Mouse (Mus musculus) adrenal gland, adult 18-20 months (tissue): Measurements from ENCODE around the gene Scube1. TPM values are rescaled to one million over a fixed set of nuclear protein-coding genes. Genes with fewer than 3 reads are reported as not detected.

ENCODE experiments used
- DNase-seq, 2 experiments: peaks; one replicate each; pipeline ENCODE4 v3.0.0; 2021 to 2022; ENCODE audit warnings: low spot score in 2 of 2
- long read RNA-seq, 2 experiments: library from polyadenylated mRNA; stranded (forward); transcript quantifications; one replicate each; pipeline ENCODE4 v2.0.0; 2021
- total RNA-seq, 2 experiments: library from RNA; stranded (reverse); gene quantifications; 1 replicate in 1 of 2; 2 replicates in 1 of 2; pipeline ENCODE4 v1.2.3; 2021

Scube1 gene
- total RNA-seq, result 1 to 10 TPM; 2.9 to 5.6 TPM
- long read RNA-seq, experiment 1, partial matches to known transcripts, result 0 of 2 reads
- long read RNA-seq, experiment 1, other reads (novel, unspliced or antisense), result 0 of 2 reads
- long read RNA-seq, experiment 2, partial matches to known transcripts, result 1 of 2 reads
- long read RNA-seq, experiment 2, other reads (novel, unspliced or antisense), result 1 of 2 reads

DNA sequence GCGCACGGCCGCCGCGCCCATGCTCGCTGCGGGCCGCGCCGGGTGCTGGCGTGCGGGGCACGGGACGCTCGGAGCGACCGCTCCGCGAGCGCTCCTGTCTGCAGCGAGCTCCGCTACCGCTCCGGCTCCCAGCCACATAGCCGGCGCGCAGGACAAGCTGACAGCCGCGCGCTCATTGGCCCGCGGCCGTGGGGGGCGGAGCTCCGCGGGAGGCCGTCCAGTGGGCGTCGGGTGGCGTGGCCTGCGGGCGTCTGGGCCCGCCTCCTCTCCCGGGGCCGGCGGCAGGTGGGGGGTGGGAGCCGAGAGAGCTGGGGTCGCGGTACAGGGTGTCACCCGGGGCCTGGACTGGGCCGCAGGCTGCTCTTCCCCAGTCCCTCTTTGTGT lies at the start of gene Scube1:
TSS of gene Scube1 (minus strand) at position 136 of the 384 bp plus-strand sequence.
- peak; percentile 87 to 91 for DNase-seq

DNA sequence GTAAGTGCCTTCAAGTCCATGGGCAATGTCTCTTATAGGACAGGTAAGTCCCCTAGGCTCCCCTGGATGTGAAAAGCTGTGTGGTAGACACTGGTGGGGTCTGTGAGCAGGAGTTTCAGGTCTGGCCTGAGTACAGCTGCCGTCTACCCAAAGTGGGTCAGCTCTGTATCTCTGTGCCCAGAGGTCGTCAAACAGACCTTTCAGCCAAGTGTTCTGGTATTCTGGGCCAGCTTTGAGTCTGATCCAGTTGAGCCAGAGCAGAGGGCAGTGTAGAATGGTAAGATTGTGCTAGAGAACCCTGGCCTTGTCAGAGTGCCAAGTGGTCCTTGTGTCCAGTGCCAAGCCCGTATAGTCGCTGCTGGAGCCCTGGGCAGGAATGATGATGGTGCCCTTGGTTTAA lies 48.1 kb upstream of the Scube1 start:
- DNase-seq, result no peak

DNA sequence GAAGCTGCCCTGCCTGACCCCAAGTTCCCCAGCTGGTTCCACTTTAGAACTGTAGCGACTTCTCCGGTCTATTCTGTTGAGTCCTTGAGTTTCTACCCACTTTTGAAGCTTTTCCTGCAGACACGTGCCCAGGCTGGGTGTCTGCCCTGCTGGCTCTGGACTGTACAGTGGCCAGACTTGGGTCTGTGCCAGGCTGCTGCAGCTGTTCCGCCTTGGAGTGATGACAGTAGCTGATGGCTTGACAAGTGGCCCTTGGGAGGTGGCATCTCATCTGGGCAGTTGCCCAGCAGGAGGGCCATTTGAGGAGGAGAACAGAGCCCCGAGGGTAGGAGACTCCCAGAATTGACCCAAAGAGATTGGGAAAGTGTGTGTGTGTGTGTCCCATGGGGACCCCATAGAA lies 47.6 kb upstream of the Scube1 start:
- DNase-seq, result peak; percentile 5 to 30

DNA sequence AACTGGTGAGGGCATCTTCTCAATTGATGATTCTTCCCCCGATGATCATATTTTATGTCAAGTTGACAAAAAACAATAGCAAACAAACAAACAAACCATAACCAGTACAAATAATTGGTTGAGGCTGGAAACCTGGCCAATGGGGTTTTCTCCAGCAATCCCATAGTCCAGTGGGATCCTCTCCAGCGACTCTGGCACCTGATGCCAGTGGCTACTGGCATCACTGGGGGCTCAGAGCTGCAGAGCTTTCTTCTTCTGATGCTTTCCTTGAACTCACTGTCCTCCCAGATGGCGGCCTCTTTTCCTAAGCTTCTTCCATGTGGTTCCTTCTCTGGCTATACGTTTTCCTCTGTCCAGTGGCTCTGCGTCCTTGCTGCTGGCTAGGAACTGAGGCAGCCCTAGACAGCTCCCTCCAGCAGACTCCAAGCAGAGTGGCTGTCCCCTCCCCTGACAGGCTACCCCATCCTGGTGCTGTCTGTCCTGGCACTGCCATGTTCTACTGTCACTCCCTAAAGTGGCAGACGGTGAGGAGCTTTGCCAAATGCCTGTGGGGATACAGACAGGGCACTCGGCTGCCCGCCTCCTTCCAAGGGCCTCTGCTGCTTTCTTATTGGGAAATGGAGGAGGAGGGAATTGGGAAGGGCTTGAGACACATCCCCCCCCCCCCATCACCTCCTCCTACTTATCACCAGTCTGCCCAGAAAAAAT lies 46.7 kb upstream of the Scube1 start:
- no peak for DNase-seq

DNA sequence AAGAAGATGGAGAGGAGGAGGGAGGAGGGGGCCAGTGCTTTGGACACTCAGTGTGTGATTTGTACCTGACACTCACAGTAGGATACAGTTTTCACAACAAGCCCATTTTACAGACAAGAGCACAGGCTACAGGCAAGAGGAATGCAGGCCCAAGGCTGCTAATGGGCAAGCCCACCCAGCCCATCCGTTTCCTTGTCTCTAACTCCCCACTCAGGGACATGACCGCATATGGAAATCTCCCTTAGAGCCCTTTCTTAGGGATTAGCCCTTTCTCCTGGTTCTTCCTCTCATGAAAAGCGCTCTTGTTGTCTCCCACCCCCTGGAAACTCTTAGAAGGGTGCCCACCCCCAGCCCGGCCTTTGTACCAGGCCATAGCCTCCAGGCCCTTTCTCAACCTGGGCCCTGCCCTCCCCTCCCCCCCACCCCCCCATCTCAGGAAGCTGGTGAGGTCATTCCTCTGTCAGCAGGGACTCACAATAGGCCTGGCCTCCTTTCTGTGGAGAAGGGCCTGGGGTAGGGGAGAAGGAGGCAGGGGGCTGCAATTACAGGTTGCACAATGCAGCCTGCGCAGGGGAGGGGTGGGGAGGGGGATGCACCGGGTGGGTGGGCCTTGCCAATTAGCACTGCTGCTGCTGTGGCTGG lies 40.7 kb upstream of the Scube1 start:
- DNase-seq, result no peak

DNA sequence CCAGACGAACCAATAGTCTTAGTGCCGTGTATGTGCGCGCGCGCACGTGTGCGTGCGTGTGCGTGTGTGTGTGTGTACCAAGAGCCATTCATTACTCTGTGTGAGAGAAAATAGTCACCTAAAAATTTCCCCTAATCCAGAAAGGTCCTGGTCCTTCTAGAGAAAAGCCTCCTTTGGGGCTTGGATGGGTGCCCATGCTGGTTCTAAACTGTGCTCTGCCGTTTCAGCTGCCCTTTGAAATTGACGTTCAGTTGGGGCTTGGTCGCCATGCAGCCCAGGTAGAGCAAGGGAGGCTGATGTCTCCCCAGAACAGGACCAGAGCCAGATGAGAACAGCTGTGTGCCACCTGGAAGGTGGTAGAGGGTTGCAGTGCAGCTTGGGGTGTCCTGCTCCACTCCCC lies 36.7 kb upstream of the Scube1 start:
- DNase-seq, result no peak

DNA sequence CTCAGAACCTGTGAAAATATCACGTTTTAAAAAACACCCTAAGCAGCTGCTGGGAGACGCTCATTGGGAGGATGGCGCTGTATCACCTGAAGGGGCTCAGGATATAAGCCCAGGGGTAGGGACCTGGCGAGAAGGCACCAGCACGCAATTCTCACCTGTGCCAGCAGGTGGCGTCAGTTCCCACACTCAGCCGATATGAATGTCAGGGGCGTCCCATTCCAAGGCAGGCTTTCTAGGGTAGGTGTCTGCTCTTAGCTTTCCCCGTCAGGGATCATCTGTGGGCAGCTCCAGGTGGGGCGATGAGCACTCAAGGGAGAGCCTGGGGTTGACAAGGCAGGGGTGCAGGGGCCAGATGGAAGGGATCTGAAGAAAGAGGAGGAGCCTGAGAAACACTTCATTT lies 35.9 kb upstream of the Scube1 start:
- DNase-seq, result peak; percentile 34 to 40

DNA sequence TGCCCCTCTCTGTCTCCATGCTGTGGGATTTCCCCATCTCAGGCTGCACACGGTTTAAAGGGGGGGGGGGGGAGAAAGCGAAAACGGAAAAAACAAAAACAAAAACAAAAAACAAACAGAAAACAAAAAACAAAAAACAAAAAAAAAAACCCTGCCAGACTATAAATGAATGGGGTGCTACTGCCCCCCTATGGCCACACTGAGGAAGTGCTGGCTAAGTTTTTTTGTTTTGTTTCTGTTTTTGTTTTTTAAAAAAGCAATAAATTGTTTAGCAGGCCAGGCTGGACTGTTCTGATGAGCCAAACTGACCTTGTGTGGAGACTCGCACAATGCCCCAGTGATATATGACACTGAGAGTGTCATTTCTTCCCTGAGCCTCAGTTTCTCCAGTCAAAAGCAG lies 34.1 kb upstream of the Scube1 start:
- no peak for DNase-seq

DNA sequence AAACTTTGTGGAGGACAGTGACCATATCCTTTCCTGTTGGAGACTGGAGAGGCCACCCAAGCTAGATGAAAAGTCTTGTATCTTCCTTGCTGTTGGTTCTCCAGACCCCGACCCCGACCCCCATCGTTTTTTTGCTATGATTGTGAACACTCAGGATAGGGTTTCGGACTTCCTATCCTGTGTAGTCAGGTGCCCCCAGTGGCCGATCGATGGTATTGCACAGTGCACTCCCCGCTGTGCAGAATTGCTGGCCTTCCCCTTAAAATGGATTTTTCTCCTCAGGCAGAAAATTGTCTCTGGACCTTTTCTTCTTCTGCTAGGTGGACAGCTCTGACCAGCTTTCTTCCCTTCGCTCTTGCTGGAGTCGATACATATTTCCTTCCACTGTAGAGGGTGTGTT lies 31.9 kb upstream of the Scube1 start:
- no peak for DNase-seq

DNA sequence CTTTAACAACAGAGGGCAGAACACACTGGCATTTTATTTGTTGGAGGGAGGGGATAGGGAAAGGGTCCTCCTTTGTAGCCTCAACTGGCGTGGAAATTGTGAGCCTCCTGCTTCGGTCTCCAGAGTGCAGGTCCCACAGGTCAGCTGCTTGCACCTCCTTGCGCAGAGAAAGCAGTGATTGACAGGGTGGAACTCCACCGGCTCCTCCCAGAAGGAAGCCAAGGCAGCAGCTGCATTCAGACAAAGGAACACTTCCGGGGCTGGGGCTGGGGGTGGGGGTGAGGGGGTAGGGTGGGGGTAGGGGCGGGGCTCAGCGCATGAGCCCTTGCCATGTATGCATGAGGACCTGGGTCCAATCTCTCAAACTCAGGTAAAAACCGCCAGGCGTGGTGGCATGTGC lies 24.6 kb upstream of the Scube1 start:
- DNase-seq, result no peak

DNA sequence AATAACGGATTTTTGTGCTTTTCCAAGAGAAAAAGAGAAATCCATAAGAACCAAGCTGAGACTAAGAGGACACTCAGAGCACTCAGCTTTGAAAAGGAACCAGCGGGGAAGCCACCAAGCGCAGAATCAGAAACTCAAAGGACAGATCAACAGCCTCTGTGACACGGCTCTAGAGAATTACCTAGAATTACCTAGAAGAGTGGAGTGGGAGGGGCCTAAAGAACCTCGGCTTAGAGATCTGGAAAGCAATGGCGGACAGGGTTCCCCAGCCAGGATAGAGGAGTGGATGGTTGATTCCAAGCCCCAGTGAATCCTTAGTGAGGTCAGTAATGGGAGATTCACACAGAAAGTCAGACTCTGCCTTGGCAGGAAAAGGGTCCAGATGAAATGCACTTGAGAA lies 24.2 kb upstream of the Scube1 start:
- no peak for DNase-seq

DNA sequence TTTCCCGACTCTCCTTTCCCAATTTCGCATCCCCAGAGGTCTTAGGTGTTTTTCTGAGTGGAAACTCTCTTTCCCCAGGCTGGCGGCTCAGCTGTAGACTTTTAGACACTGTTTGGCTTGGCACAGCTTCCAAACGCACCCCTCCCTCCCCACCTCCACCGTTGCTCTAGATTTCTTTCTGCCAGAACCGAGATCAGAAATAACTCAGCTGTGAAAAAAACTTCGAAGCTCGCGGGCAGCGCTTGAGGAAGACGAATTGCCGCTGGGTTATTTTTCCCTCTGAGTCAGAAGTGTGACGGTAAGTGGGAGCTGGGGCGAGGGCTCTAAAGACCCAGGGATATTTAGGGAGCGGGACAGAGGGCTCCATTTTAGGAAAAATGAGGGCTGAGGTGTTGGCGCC lies 21.5 kb upstream of the Scube1 start:
- DNase-seq, result no peak

DNA sequence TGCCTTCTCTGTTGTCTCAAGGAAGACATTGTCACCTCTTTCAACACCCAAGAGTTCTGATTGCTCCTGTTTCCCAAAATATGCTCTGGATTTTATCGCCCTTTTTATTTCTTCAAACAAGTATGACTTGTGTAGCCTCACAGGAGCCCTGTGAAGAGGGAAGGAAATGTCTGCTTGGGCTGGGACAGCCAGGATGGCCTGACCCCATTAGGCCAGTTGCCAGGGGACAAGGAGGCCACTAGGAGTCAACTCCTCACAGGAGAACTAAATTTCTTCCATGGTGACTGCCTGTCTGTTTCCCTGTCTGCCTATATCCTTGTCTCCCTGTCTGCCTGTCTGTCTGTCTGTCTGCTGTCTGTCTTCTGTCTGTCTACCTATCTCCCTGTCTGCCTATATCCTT lies 17.2 kb upstream of the Scube1 start:
- no peak for DNase-seq

DNA sequence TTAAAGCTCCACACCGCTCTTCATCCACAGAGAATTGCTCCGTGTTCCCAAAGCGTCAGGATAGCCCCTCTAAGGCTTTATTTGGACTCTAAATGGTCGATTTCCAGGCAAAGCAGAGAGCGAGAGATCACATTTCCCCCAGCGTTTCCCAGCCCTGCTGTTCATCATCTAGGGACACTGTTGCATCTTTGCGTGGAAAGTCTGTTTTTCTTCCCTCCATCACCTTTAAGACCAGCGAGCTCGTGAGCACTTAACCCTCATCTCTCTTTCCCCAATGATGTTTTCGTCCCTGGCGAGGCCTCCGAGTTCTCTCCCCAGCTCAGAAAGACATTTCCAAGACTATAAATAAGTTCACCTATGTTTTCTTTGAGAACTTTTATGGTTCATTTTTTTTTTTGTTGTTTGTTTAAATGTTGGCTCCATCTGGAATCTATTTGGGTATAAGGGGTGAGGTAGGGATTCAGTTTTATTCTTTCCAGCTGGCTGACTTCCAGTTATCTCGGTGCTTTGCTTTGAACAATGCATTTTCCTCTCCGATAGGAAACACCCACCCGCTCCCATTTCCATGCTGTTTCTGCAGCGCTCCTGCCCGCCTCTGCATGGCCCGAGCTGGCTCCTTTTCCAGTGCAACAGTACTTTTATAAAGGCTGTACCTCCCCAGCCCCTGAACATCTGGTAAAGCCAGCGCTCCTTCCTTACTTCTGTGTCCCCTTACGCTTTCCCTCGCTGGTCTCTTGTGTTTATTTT lies 16.0 kb upstream of the Scube1 start:
- DNase-seq, result no peak

DNA sequence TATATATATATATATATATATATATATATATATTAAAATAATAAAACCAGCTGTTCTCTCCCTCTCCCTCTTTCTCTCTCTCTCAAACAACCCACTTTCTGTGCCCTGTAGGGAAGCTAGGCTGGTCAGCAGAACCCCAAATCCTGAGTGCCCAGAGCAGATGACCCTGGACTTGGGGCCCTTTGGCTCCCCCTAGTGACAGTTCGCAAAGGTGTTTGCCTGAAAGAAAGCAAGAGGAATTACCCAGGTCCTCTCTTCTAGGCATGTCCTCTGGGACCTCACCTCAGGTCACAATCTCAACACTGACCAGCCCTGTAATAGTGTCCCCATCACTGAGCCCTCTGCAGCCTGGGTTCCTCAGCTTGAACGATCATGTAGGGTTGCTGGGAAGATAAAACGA lies 2.8 kb upstream of the Scube1 start:
- peak; percentile 63 to 64 for DNase-seq

DNA sequence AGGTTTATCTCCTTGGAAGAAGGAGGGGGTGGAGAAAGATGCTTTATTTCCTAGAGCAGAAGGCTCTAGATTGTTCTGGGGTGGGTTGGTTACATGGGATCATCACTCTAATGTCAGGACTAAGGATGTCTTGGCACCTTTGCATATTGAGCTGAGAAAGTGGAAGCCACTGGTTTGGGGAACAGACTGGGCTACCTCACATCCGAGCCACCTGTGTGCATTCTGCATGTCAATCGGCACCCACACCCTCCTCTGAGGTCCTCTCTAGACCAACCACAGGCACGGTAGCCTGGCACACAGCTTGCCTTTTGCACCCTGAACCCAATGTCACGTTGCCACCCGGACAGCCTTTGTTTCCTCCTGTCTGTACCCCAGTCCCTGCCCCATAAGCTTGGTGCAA lies 1.9 kb upstream of the Scube1 start:
- DNase-seq, result no peak

DNA sequence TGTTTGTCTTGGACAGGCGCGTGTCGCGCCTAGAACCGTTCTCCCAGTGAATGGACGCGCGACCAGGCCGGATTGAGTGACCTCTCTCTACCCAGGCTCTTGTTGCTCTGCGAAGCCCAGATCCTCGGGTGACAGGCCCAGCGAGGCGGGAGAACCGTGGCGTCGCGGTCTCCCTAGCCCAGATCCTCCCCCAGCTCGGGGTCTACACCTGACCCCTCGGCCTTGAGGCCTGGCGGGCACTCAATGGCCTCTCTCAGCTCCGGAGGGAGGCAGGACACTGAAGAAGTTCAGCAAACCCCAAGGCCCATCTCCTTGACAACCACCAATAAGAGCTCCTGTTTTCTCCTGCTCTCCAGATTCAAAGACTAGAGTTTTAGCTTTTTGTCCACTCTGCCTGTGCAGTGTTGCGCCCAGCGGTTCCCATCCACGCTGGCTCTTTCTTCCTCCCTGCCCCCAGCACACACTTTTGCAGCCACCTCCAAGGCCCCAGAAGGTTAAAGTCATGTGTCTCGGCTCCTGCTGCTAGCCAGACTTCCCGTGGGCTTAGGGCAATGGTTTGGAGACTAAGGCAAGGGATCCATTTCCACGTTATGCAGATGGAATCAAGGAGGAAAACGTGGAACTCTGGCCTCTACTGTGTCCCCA lies 857 bp upstream of the Scube1 start:
- no peak for DNase-seq

DNA sequence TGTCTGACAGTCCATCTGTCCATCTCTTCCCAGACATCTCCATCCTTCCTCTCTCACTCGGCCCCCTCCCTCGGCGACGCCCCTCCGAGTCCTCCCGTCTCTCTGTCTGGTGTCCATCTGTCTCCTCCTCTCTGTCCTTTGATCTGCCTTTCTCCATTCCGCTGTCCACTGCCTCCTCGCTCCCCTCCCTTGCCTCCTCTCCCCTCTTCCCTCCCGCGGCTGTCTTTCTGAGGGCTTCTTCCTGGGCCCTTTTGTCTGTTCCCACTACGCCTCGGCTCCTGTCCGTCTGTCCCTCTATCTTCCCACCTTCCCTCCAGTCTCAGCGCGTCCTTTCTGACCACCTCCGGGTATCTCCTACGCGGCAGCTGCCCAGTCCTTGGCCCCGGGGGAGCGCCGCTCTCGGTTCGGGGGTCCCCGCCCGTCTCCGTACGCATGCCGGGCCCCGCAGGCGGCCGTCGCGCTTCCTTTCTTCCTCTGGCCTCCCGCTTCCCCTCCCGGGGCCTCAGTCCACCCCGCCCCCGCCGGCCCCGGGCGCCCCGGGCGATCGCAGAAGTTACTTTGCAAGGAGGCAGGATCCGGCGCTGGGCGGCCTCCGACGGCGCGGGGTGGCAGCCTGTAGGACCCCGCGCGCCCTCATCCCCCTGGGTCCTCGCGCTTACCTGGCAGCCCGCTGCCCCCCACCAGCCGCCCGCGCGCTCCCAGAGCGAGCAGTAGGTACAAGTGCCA lies 498 bp downstream of the Scube1 start:
- DNase-seq, result peak; percentile 27 to 38

DNA sequence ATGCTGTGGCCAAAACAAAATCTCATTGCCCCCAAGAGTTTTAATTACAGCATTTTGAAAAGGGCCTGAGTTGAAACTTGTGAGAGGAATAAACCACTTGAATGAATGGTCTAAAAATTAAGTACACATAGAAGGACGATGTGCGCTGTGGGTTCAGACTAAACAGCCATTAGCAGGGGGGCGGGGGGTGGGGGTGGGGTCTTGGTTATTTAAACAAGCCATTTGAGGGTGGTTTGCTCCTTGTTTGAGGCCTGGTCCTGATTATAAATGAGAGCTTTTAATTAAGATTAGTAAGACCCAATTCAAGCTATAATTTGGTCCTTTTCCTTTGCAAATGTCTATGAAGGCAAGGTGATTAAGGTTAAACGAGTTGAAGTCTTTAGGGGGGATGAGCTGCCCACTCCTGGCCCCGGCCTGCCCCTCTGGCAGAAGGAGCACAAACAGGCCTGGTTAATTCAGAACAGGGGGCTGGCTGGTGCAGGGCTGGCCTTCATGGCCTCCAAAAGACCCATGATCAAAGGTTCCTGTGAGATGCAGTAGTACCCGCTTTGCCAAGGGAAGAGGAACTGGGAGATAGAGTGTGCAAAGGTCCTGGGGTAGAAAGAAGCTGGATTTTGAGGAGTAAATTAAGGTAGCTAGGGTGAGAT lies 9.1 kb downstream of the Scube1 start:
- no peak for DNase-seq

DNA sequence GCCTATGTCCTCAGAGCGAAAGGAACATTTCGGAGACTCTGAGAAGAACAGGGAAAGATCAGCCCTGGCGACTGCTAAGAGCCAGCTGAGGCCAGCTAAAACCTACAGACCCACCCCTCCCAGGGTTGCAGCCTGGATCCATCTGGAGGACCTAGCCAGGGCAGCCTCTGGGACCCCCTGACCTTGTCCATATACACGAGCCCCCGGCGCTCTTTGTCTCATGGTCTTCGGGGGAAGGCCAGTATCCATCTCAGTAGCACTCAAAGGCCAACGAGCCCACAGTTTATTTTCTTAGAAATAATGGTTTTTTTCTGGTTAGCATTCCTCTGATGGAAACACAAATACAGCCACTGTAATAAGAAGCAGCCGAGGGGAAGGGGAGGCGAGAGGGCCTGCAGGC lies 12.0 kb downstream of the Scube1 start:
- no peak for DNase-seq
